Mouse (Mus musculus) subcutaneous adipose tissue, adult 2 months (tissue): ENCODE data around the gene Arl4d. TPM values are rescaled to one million over a fixed set of nuclear protein-coding genes. Genes with fewer than 3 reads are reported as not detected.

Experiments
- polyA plus RNA-seq: library from polyadenylated mRNA; depleted of rRNA; stranded (reverse); fragments of >200 nt; gene quantifications from 2 replicates; pipeline ENCODE4 v1.2.3, GENCODE M21; 2012; ENCODE audit warnings: low replicate concordance; rRNA removed

The Arl4d gene
- polyA plus RNA-seq = 18.6 and 33.7 TPM in 2 replicates

GRCm38 (mm10) chr11:101664825-101665635 is at the start of gene Arl4d:
Gene Arl4d (plus strand): TSS chr11:101665541.

GRCm38 (mm10) chr11:101626995-101627856 is 38.1 kb upstream of the Arl4d start, which contains the start of gene Rdm1:
Gene Rdm1 (plus strand): TSS chr11:101627195.

Other genes starting within 250 kb of the Arl4d start
- 29.0 and 32.6 TPM in 2 replicates for gene Aarsd1, start 247.9 kb upstream of the Arl4d start, polyA plus RNA-seq
- gene Gm27029, start 240.7 kb upstream of the Arl4d start, polyA plus RNA-seq = 0.48 and 0.52 TPM in 2 replicates
- gene Rundc1, start 240.5 kb upstream of the Arl4d start, polyA plus RNA-seq = 15.6 and 20.5 TPM in 2 replicates
- gene Ptges3l, start 240.2 kb upstream of the Arl4d start, polyA plus RNA-seq = 9.3 and 9.4 TPM in 2 replicates
- 318 and 472 TPM in 2 replicates for gene Rpl27, start 223.2 kb upstream of the Arl4d start, polyA plus RNA-seq
- 66.3 and 93.8 TPM in 2 replicates for gene Ifi35, start 217.1 kb upstream of the Arl4d start, polyA plus RNA-seq
- 16.1 and 16.8 TPM in 2 replicates for gene Rnd2, start 200.5 kb upstream of the Arl4d start, polyA plus RNA-seq
- 140 and 206 TPM in 2 replicates for gene Vat1, start 199.3 kb upstream of the Arl4d start, polyA plus RNA-seq
- 0.29 and 2.6 TPM in 2 replicates for gene Brca1, start 113.6 kb upstream of the Arl4d start, polyA plus RNA-seq
- 110 and 123 TPM in 2 replicates for gene Nbr1, start 113.4 kb upstream of the Arl4d start, polyA plus RNA-seq
- 80.3 and 135 TPM in 2 replicates for gene Tmem106a, start 83.3 kb upstream of the Arl4d start, polyA plus RNA-seq
- not detected in 2 replicates for gene Gm11634, start 66.3 kb upstream of the Arl4d start, polyA plus RNA-seq
- gene Rdm1, start 38.3 kb upstream of the Arl4d start, polyA plus RNA-seq = 26.1 and 28.7 TPM in 2 replicates
- gene Dhx8, start 67.4 kb downstream of the Arl4d start, polyA plus RNA-seq = 12.2 and 16.9 TPM in 2 replicates
- gene Etv4, start 119.8 kb downstream of the Arl4d start, polyA plus RNA-seq = 0.82 and 1.7 TPM in 2 replicates
- gene Meox1, start 228.8 kb downstream of the Arl4d start, polyA plus RNA-seq = 3.5 and 6.5 TPM in 2 replicates